Mouse (Mus musculus) embryonic fibroblast, embryonic 13.5 days (primary cell): Measurements from ENCODE around the gene Ercc5. TPM values are rescaled to one million over a fixed set of nuclear protein-coding genes. Genes with fewer than 3 reads are reported as not detected.

ENCODE experiments used
- H3K27ac ChIP-seq: 2 replicates; pipeline ENCODE4 v1.5.1; 2012; ENCODE audit warnings: low read length, control low read depth, inconsistent platforms; ENCODE audit not compliant: insufficient read depth
- H3K4me1 ChIP-seq: 2 replicates; pipeline ENCODE4 v1.6.1; 2011; ENCODE audit warnings: low read length; ENCODE audit not compliant: control insufficient read depth, insufficient read depth
- H3K4me3 ChIP-seq: 2 replicates; pipeline ENCODE4 v1.5.1; 2011; ENCODE audit warnings: mild to moderate bottlenecking, control low read depth, low read length; ENCODE audit not compliant: insufficient read depth
- CTCF ChIP-seq: IDR thresholded peaks from 2 replicates; pipeline ENCODE4 v1.5.1; 2011; ENCODE audit warnings: mild to moderate bottlenecking, control low read depth, low read length, moderate library complexity, borderline replicate concordance; ENCODE audit not compliant: insufficient read depth
- POLR2A ChIP-seq: IDR thresholded peaks from 2 replicates; pipeline ENCODE4 v1.6.1; 2011; ENCODE audit warnings: low read depth, mild to moderate bottlenecking, control low read depth, low read length, moderate library complexity
- polyA plus RNA-seq: library from polyadenylated mRNA; stranded (reverse); fragments of >200 nt; gene quantifications from 2 replicates; pipeline ENCODE4 v1.2.4, GENCODE M21; 2011; ENCODE audit warnings: low read depth; ENCODE audit not compliant: missing spikeins, insufficient read length

Gene Ercc5
- polyA plus RNA-seq, 1 experiment: 47.7 TPM

- TF ChIP-seq POLR2A: no peak
- TF ChIP-seq CTCF: no peak
- H3K27ac ChIP-seq: no peak overlapping the region
- no peak overlapping the region for H3K4me3 ChIP-seq
- H3K4me1 ChIP-seq: no peaks in the 10 kb centered on the region
These were observed 25.1 kb downstream of the Ercc5 start for GRCm38 (mm10) chr1:44172656-44173055.

- peak; percentile 24; the same call in 1 of the 2 replicates for TF ChIP-seq CTCF
- TF ChIP-seq POLR2A: no peak
- no peak overlapping the region for H3K4me3 ChIP-seq
- H3K27ac ChIP-seq: no peak overlapping the region
- no peaks in the 10 kb centered on the region for H3K4me1 ChIP-seq
These were observed 26.4 kb downstream of the Ercc5 start for GRCm38 (mm10) chr1:44173903-44174302.

GRCm38 (mm10) chr1:44178086-44178485, 30.5 kb downstream of the Ercc5 start:
- no peaks in the 10 kb centered on the region for H3K4me1 ChIP-seq
- TF ChIP-seq POLR2A (no peak), CTCF (no peak)
- H3K4me3 ChIP-seq: no peak overlapping the region
- no peak overlapping the region for H3K27ac ChIP-seq

- H3K4me3 ChIP-seq: no peak overlapping the region
- no peaks in the 10 kb centered on the region for H3K4me1 ChIP-seq
- TF ChIP-seq CTCF: no peak
- no peak for TF ChIP-seq POLR2A
- no peak overlapping the region for H3K27ac ChIP-seq
These were observed 38.9 kb downstream of the Ercc5 start for GRCm38 (mm10) chr1:44186396-44186795.

- peak overlapping the region; percentile 23 for H3K4me3 ChIP-seq
- TF ChIP-seq CTCF (no peak), POLR2A (no peak)
- H3K27ac ChIP-seq: no peak overlapping the region
- H3K4me1 ChIP-seq: no peaks in the 10 kb centered on the region
These were observed 51.0 kb downstream of the Ercc5 start for GRCm38 (mm10) chr1:44198273-44199171.

GRCm38 (mm10) chr1:44202876-44203275, 55.3 kb downstream of the Ercc5 start:
- Histone ChIP-seq H3K27ac (no peak overlapping the region), H3K4me1 (no peaks in the 10 kb centered on the region)
- TF ChIP-seq POLR2A (no peak), CTCF (no peak)

GRCm38 (mm10) chr1:44214443-44214842, 66.9 kb downstream of the Ercc5 start:
- Histone ChIP-seq H3K4me1 (no peaks in the 10 kb centered on the region), H3K27ac (no peak overlapping the region)
- TF ChIP-seq CTCF (no peak), POLR2A (no peak)

More at GRCm38 (mm10) chr1:44202876-44203275, 55.3 kb downstream of the Ercc5 start:
- no peak overlapping the region for H3K4me3 ChIP-seq

GRCm38 (mm10) chr1:44216352-44217116, 69.0 kb downstream of the Ercc5 start:
- TF ChIP-seq CTCF (no peak), POLR2A (no peak)
- Histone ChIP-seq H3K4me1 (no peaks in the 10 kb centered on the region), H3K27ac (no peak overlapping the region), H3K4me3 (no peak overlapping the region)

More at GRCm38 (mm10) chr1:44214443-44214842, 66.9 kb downstream of the Ercc5 start:
- H3K4me3 ChIP-seq: no peak overlapping the region

GRCm38 (mm10) chr1:44217118-44217517, 69.6 kb downstream of the Ercc5 start:
- Histone ChIP-seq H3K4me3 (no peak overlapping the region), H3K27ac (no peak overlapping the region), H3K4me1 (no peaks in the 10 kb centered on the region)
- TF ChIP-seq POLR2A: no peak
- no peak for TF ChIP-seq CTCF

- no peaks in the 10 kb centered on the region for H3K4me1 ChIP-seq
- H3K27ac ChIP-seq: no peak within 1 kb of the TSS
- TF ChIP-seq POLR2A (no peak), CTCF (no peak)
- no peak within 1 kb of the TSS for H3K4me3 ChIP-seq
These were observed 71.3 kb downstream of the Ercc5 start, which contains the start of gene Mettl21e for GRCm38 (mm10) chr1:44218876-44219275. Gene Mettl21e (minus strand): TSS chr1:44218961.
